Mouse (Mus musculus) liver, embryonic 14.5 days (tissue): Measurements from ENCODE around the gene Gpr19.

Source experiments
- CTCF ChIP-seq: IDR thresholded peaks from 2 replicates; pipeline ENCODE4 v1.5.1; 2016; ENCODE audit warnings: antibody characterized with exemption, low read depth, control low read depth
- EP300 ChIP-seq: IDR thresholded peaks from 2 replicates; pipeline ENCODE4 v1.6.1; 2016; ENCODE audit warnings: antibody characterized with exemption, low read depth

DNA sequence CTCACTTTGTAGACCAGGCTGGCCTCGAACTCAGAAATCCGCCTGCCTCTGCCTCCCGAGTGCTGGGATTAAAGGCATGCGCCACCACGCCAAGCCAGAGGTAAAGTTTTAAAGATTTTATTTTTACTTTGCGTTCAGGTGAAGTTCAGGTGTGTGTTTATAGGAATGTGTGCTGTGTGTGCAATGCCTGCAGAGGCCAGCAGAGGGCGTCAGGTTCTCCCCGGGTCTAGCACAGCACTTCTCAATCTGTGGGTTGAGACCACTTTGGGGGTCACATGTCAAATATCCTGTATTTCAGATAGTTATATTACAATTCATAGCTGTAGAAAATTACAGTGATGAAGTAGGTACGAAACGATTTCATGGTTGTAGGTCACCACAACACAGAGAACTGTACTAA lies 75.5 kb downstream of the Gpr19 start:
- TF ChIP-seq CTCF, result peak; percentile 88
- TF ChIP-seq EP300, result no peak
